Mouse (Mus musculus) liver, adult (tissue): ENCODE data around the gene Tmem60.
A peak's percentile ranks its signal among the peaks of the same experiment; 100 is the strongest.

Experiments used
- GATA4 ChIP-seq: IDR thresholded peaks from 2 replicates; pipeline ENCODE4 v1.6.1; 2014; ENCODE audit warnings: mild to moderate bottlenecking, low read length; ENCODE audit not compliant: insufficient replicate concordance

The Tmem60 gene

DNA sequence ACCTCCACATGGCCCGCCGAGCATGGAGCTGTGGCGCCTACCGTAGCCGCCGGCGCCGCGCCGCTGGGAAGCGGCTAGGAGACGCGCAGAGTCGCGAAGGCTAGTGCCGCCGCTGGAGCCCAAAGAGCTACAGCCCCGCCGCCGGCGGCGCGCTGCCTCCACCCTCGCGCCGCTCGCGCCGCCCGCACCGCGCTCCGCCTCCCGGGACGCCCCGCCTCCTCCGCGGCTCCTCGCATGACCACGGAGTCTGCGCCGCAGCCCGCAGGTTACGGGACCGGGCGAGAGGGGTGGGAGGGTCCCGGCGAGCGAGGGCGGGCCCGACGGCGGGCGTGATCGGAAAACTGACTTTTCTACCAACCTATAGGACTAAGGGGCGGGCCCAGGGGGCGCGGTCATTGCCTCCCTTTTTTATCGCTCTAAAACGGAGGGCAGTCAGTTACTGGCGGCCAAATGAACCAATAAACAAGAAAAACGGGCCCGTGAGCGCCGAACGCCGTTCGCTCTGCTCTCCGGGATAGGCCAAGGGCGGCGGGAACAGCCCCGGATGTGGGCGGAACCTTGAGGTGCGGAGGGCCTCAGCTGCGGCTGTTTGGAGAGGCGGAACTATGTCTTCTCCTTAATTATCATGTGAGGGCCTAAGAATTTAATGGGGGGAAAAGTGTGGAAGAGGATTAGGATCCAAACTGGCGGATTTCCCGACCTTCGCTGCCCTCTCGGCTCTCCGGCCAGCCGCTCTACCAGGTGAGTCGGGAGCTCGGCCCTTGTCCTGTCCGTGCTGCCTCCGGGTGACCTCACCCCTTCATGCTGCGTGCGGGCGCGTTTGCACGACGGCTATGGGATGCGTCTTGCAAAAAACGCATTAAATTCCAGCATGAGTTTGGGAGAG lies at the start of gene Tmem60, which contains the start of gene Phtf2:
Tmem60 (plus strand) TSS at position 277 of the 886 bp plus-strand sequence.
Phtf2 (minus strand) TSS at position 210 of the 886 bp plus-strand sequence.
- TF ChIP-seq GATA4: peak; percentile 70; the same call in 1 of the 2 replicates

DNA sequence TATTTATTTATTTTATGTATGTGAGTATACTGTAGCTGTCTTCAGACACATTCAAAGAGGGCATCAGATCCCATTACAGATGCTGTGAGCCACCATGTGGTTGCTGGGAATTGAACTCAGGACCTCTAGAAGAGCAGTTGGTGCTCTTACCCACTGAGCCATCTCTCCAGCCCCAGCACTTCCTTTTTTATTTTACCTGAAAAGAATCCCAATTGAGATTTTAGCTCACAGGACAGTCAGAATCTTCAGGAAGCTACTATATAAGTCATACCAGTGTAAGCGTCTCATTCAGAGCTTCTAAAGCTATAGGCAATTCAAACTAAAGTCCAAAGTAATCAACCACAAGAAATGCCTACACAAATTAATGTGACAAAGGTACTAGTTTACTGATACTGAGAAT lies 47.6 kb upstream of the Tmem60 start:
- no peak for TF ChIP-seq GATA4

DNA sequence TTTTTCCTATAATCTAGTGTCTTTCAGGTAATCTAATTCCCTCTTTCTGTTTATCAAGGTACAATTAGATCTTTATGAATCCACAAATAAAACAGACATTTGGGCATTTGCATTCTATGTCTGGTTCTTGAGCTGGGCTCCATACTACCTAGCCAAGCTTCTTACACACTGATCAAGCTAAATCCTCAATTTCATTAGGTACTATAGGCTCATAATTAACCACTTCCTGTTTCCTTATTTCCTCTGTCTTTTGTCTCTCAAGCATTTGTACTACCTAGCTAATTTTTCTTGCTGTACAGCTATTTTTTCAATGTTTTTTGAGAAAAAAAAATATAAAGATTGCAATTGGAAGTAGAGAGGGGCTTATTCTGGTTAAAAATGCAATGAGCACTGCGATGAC lies 44.9 kb upstream of the Tmem60 start:
- TF ChIP-seq GATA4: no peak

DNA sequence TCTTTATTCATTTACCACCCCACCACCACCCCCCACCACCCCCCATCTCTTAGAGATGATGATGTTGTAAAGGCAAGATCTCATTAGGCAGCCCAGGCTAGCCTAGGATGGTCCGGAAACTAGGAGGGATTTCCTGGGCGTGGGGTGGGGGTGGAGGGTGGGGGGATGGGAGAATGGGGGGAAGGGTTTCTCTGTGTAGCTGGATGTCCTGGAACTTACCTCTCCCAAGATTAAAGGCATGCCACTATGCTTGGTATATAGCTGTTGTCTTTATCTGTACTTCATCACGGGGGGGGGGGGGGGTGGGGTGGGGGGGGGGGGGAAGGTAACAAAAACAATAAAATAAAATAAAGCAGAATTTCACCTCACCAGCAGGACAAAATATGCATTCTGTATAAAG lies 38.6 kb upstream of the Tmem60 start:
- no peak for TF ChIP-seq GATA4

DNA sequence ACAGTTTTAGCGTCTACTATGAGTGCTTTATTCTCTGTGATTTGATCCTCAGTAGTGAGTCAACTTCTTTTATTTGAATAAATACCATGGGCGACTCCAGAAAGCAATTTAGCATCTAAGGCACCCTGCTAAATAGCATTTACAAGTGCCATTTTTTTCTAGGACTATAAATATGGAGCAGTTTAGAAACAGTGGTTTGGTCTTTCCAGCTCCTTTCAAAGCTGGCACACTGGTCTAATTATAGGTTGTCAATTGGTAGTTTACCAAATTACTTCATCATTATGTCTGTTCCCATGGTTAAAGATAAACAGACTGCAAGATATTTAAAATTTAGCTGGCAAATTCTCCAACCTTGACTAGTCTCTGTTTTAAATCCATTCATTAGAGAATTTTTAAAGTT lies 38.2 kb upstream of the Tmem60 start:
- no peak for TF ChIP-seq GATA4

DNA sequence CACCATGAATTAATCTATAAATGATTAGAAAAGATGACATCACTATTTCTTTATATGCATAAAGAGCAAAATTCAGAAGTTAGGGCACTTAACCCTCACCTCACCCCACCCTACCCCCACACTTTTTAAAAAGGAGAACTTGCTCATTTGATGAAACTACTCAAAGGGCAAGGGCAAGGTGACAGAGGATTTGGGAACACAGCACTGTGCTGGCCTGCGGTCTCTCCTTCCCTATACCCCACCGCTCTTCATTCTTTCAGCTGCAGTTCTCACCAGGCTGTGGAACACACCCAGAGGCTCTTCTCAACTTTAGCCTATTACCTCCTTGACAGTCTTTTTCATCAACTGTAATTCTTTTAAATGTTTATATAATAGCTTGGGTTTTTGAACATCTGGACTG lies 35.0 kb upstream of the Tmem60 start:
- TF ChIP-seq GATA4: no peak

DNA sequence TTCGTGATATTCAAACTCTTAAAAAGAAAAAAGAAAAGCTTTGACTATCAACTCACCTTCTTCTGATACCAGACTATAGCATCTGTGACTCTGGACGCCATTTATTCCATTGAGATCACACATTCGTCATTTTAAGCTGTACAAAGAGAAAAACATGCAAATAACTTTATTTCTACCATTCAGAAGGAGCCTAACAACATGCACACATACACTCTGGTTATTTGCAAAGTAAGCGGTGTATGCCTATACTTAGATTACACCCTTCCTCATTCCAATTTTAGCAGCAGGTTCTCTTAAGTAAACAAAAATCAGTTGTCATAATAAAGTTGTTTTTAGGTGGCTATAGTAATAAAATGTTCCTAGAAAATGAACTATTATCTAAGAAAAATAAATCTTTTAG lies 26.9 kb upstream of the Tmem60 start:
- no peak for TF ChIP-seq GATA4

DNA sequence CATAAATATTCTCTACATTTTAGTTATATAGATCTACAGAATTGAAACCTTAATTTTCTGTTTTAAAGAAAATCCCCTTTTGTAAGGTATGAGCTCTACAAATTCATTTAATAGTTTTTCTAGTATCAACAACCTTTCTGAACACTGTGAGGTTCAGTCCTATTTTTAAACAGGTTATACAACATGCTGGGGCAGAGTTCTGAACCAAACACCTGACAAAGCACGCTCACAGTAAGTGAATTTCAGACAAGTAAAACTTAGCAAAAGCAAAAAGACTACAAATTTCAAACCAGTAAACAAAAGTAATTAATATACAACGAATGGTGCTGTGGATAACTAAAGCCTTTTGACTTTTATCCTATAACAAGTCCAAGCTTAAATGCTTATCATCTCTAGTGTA lies 23.6 kb upstream of the Tmem60 start:
- no peak for TF ChIP-seq GATA4

DNA sequence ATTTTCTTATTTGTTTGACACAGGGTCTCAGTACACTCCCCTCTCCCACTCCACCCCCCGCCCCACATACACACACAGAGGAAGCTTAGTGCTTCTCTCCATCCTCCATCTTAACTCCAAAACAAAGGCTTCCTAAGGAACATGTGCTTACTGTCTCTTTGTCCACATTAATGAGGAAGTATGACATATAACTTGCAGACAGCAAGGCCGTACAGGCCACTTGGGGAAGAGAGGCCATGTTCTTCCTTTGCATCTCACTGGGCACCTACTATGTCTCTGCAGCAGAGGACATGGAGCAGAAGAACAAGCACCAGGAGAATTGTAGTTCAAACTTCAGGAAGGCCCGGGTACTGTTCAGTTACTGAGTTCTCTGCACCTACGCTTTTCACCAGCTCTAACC lies 21.4 kb upstream of the Tmem60 start:
- TF ChIP-seq GATA4: no peak

DNA sequence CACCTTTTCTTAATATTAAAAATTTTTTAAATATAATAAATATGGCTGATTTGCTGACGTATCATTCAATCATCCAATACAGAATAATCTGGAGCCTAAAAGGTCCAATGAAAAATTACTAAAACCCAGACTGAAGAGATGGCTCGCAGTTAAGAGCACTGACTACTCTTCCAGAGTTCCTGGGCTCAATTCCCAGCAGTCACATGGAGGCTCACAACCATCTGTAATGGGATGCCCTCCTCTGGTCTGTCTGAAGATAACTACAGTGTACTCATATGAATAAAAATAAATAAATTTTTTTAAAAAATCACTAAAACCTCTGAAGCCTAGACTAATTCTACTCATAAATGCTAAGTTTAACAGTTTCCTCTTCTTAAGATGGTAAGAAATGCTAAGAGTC lies 20.1 kb upstream of the Tmem60 start:
- no peak for TF ChIP-seq GATA4

DNA sequence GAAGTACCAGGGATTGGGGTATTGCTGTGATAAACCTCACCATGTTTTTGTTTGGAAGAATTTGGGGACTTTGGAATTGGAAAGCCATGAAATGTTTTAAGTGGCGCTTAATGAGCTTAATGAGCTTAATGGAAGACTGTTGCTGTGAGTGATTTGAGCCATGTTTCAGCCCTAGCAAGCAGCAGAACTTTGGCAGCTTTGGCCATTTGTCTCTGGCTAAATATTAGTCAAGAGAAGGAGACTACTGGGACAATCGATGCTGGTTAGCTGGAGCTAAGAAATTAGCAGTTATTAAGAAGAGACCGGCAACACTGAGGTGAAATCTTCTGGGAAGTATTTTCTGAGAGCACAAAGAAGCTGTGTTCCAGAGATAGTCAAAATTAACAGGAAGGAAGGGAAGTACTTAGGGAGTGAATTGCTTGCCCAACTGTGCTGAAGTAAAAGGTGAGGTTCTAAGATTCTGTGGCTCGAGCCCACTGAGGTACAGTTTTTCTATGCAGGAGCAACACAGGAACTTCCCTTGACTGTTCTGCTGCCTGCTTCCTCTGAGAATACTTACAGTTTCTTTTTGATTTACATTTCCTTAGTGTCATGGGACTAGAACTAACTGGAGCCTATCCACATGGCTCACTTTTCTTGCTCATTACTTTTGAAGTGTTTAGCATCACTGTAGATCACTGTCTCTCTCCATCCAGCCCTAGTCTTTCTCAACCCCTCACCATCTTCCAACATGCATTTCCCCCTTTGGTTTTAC lies 17.6 kb upstream of the Tmem60 start:
- no peak for TF ChIP-seq GATA4

DNA sequence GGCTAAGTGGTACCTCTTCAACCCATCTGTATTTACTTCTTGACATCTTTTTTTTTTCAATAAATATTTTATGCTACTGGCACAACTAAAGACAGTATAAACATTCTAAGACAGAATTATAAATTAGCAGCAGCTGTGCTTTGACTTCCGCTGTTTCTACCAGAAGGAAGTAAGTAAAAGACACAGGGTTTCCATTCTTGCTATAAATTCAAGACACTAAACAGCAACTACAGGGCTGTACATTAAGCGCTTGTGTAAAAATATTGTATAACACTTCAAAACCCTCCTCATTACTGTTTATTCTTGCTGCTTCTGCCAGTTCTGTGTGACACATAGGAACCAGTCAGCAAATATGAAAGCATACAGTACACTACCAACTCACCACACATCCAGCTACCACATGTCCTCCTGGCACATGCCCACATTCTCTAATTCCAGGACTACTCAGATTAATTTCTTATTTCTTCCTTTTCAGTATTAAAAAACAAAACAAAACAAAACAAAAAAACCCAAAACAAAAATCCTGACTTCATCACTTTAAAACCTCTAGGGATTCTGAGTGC lies 16.7 kb upstream of the Tmem60 start:
- TF ChIP-seq GATA4: no peak

DNA sequence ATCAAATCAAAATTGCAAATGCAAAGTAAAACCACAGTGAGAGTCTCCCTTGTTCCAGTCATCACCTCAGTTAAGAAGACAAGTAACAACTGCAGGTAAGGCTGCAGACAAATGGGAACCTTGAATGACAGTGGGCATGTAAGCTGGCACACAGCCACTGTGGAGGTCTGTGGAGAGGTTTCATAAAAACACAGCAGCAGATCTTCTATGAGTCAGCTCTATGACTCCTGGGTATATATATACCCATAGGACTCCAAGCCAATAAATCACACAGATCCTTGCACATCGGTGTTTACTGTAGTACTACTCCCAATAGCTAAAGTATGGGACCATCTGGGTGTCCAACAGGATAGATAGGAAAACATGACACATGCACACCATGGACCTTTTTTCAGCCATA lies 8.8 kb upstream of the Tmem60 start:
- no peak for TF ChIP-seq GATA4

DNA sequence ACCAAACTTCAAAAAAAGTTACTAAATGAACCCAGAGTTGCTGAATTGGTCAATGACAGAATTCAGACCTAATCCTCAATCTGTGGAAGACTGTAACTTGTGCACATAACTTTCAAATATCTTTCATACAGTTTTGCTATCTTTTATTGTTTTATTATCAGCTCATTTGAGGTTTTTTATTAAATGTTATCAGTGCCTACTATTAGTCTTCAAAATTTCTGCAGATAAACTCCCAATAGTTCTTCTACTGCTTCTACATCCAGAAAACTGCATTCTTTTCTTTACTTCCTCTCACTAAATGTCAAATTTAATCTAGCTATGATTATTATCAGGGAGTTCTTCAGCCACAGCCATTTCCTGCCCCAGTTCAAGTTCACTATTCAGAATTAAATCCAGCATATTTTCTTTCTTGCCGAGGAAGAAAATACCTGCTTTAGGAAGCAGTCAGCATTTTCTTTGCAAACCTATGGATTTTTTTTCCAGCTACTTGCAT lies 5.0 kb upstream of the Tmem60 start:
- no peak for TF ChIP-seq GATA4

DNA sequence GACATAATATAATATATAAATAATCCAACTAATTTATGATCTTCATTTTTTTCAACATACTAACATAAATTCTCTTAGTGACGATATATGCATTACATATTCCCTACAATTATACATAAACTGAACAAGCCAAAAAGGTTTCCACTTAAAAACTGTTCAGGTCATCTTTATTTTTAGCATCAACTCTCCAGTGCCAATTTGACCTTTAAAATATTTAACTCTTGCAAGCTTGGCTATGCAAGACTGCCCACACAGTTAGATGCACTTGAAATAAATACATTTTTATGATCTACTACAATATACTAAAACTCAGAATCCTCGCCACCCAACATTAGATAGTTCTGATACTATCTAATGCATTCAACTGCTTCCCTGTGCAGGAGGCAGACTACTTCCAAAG lies 1.6 kb upstream of the Tmem60 start:
- TF ChIP-seq GATA4: no peak
